In genomic region chr11:98002627-98003026, GRCm38 (mm10) we compare ENCODE assay signal across 8 mouse cellular contexts. TPM values are rescaled to one million over a fixed set of nuclear protein-coding genes. Genes with fewer than 3 reads are reported as not detected.
A peak's percentile ranks its signal among the peaks of the same experiment; 100 is the strongest.
DNase-seq lines count a peak whose midpoint lies in the region; ATAC-seq and TF ChIP-seq lines count a peak whose summit lies in the region.

No protein-coding gene starts in this region.

- H3K36me3 ChIP-seq in hindbrain, embryonic 11.5 days (ENCODE audit: control insufficient read depth, insufficient read depth, low read length): no peaks in the 10 kb centered on the region
- peaks cover 18% of the 10 kb centered on the region for H3K36me3 ChIP-seq in hindbrain, embryonic 16.5 days (ENCODE audit: control insufficient read depth, insufficient read depth, low read length)
- H3K36me3 ChIP-seq in embryonic facial prominence, embryonic 15.5 days: peaks cover 25% of the 10 kb centered on the region; the same call in 1 of the 2 replicates
- peaks cover 40% of the 10 kb centered on the region for H3K36me3 ChIP-seq in limb, embryonic 13.5 days
- H3K36me3 ChIP-seq in midbrain, postnatal 0 days (ENCODE audit: insufficient read depth, low read length): peaks cover 30% of the 10 kb centered on the region
- no peaks in the 10 kb centered on the region for H3K36me3 ChIP-seq in stomach, embryonic 16.5 days (ENCODE audit: control insufficient read depth, insufficient read depth, low read length)

- 0 out of 2 replicates have a peak overlapping the region, but pooled peaks have one; percentile 14 for H3K4me2 ChIP-seq in hindbrain, embryonic 11.5 days (replicated peaks; ENCODE audit: low read depth, low read length)
- no peak overlapping the region; the same call in 1 of the 2 replicates for H3K4me2 ChIP-seq in hindbrain, embryonic 16.5 days (ENCODE audit: low read length)
- peak overlapping the region; percentile 13; the same call in 1 of the 2 replicates for H3K4me2 ChIP-seq in embryonic facial prominence, embryonic 15.5 days (replicated peaks)
- H3K4me2 ChIP-seq in limb, embryonic 13.5 days (replicated peaks): peak overlapping the region; percentile 42
- H3K4me2 ChIP-seq in midbrain, postnatal 0 days (ENCODE audit: low read depth, low read length, poor library complexity, severe bottlenecking): no peak overlapping the region
- peak overlapping the region; percentile 39 for H3K4me2 ChIP-seq in stomach, embryonic 16.5 days (ENCODE audit: low read depth, low read length)

- peak; percentile 80 for TF ChIP-seq CTCF in midbrain, postnatal 0 days (IDR thresholded peaks at IDR 0.05)

- H3K27ac ChIP-seq in hindbrain, embryonic 11.5 days (ENCODE audit: low read depth, low read length): no peak overlapping the region
- H3K27ac ChIP-seq in hindbrain, embryonic 16.5 days (ENCODE audit: low read depth, low read length): no peak overlapping the region; the same call in 1 of the 2 replicates
- no peak overlapping the region for H3K27ac ChIP-seq in embryonic facial prominence, embryonic 15.5 days (replicated peaks)
- no peak overlapping the region for H3K27ac ChIP-seq in limb, embryonic 13.5 days
- no peak overlapping the region for H3K27ac ChIP-seq in midbrain, postnatal 0 days (ENCODE audit: low read depth, low read length)
- no peak overlapping the region for H3K27ac ChIP-seq in stomach, embryonic 16.5 days (ENCODE audit: low read length)

- H3K9me3 ChIP-seq in hindbrain, embryonic 11.5 days (ENCODE audit: control insufficient read depth, low read length): no peaks in the 10 kb centered on the region
- no peaks in the 10 kb centered on the region for H3K9me3 ChIP-seq in hindbrain, embryonic 16.5 days (ENCODE audit: control insufficient read depth, low read length)
- H3K9me3 ChIP-seq in embryonic facial prominence, embryonic 15.5 days (replicated peaks): no peaks in the 10 kb centered on the region
- no peaks in the 10 kb centered on the region for H3K9me3 ChIP-seq in limb, embryonic 13.5 days
- no peaks in the 10 kb centered on the region for H3K9me3 ChIP-seq in midbrain, postnatal 0 days (ENCODE audit: low read length)
- no peaks in the 10 kb centered on the region for H3K9me3 ChIP-seq in stomach, embryonic 16.5 days (replicated peaks; ENCODE audit: control insufficient read depth, low read length)

- no peak overlapping the region for H3K9ac ChIP-seq in hindbrain, embryonic 11.5 days (ENCODE audit: low read depth, low read length)
- H3K9ac ChIP-seq in hindbrain, embryonic 16.5 days (ENCODE audit: low read depth, low read length): no peak overlapping the region
- H3K9ac ChIP-seq in embryonic facial prominence, embryonic 15.5 days: no peak overlapping the region
- peak overlapping the region; percentile 25; the same call in 1 of the 2 replicates for H3K9ac ChIP-seq in limb, embryonic 13.5 days
- no peak overlapping the region for H3K9ac ChIP-seq in midbrain, postnatal 0 days (replicated peaks; ENCODE audit: low read length, poor library complexity, severe bottlenecking)
- H3K9ac ChIP-seq in stomach, embryonic 16.5 days (ENCODE audit: low read length): no peak overlapping the region

- peak; percentile 90 for DNase-seq in hindbrain, embryonic 11.5 days (ENCODE audit: low spot score)
- DNase-seq in adrenal gland, postnatal 36 days: peak; percentile 79 to 85
- peak; percentile 80 to 87 for DNase-seq in heart, postnatal 14 days
- peak; percentile 78 for DNase-seq in midbrain, postnatal 0 days (ENCODE audit: low spot score)

- peaks cover 4% of the 10 kb centered on the region; the same call in 1 of the 2 replicates for H3K27me3 ChIP-seq in hindbrain, embryonic 11.5 days (ENCODE audit: control insufficient read depth, insufficient read depth, low read length)
- no peaks in the 10 kb centered on the region for H3K27me3 ChIP-seq in hindbrain, embryonic 16.5 days (replicated peaks; ENCODE audit: control insufficient read depth, insufficient read depth, low read length)
- H3K27me3 ChIP-seq in embryonic facial prominence, embryonic 15.5 days: peaks cover 4% of the 10 kb centered on the region; the same call in 1 of the 2 replicates
- H3K27me3 ChIP-seq in limb, embryonic 13.5 days: peaks cover 37% of the 10 kb centered on the region
- no peaks in the 10 kb centered on the region for H3K27me3 ChIP-seq in midbrain, postnatal 0 days (ENCODE audit: insufficient read depth, low read length)
- H3K27me3 ChIP-seq in stomach, embryonic 16.5 days (ENCODE audit: control insufficient read depth, insufficient read depth, low read length): peaks cover 6% of the 10 kb centered on the region; the same call in 1 of the 2 replicates

- H3K4me3 ChIP-seq in hindbrain, embryonic 11.5 days (ENCODE audit: low read depth, low read length): 0 out of 2 replicates have a peak overlapping the region, but pooled peaks have one; percentile 1
- H3K4me3 ChIP-seq in hindbrain, embryonic 16.5 days (ENCODE audit: low read length): no peak overlapping the region
- no peak overlapping the region for H3K4me3 ChIP-seq in embryonic facial prominence, embryonic 15.5 days (replicated peaks)
- no peak overlapping the region for H3K4me3 ChIP-seq in limb, embryonic 13.5 days
- H3K4me3 ChIP-seq in midbrain, postnatal 0 days (ENCODE audit: low read depth, low read length): no peak overlapping the region
- 0 out of 2 replicates have a peak overlapping the region, but pooled peaks have one; percentile 1 for H3K4me3 ChIP-seq in stomach, embryonic 16.5 days (replicated peaks; ENCODE audit: low read length)

- no peak for ATAC-seq in hindbrain, embryonic 11.5 days (ENCODE audit: low FRiP score)
- no peak for ATAC-seq in hindbrain, embryonic 16.5 days
- no peak for ATAC-seq in embryonic facial prominence, embryonic 15.5 days (ENCODE audit: insufficient number of reproducible peaks, low FRiP score, low TSS enrichment, low read depth)
- ATAC-seq in limb, embryonic 13.5 days (ENCODE audit: low FRiP score, low read depth): no peak
- ATAC-seq in midbrain, postnatal 0 days (ENCODE audit: low FRiP score): no peak
- ATAC-seq in stomach, embryonic 16.5 days (ENCODE audit: insufficient read depth, low FRiP score): 0 out of 2 replicates have a peak, but pooled peaks have one; percentile 21

- H3K4me1 ChIP-seq in hindbrain, embryonic 11.5 days (replicated peaks; ENCODE audit: control insufficient read depth, insufficient read depth, low read length): peaks cover 2% of the 10 kb centered on the region; the same call in 1 of the 2 replicates
- peaks cover 3% of the 10 kb centered on the region for H3K4me1 ChIP-seq in hindbrain, embryonic 16.5 days (ENCODE audit: control insufficient read depth, insufficient read depth, low read depth, low read length)
- H3K4me1 ChIP-seq in embryonic facial prominence, embryonic 15.5 days: peaks cover 38% of the 10 kb centered on the region
- peaks cover 30% of the 10 kb centered on the region for H3K4me1 ChIP-seq in limb, embryonic 13.5 days
- no peaks in the 10 kb centered on the region for H3K4me1 ChIP-seq in midbrain, postnatal 0 days (ENCODE audit: insufficient read depth, low read length)
- peaks cover 6% of the 10 kb centered on the region; the same call in 1 of the 2 replicates for H3K4me1 ChIP-seq in stomach, embryonic 16.5 days (ENCODE audit: control insufficient read depth, insufficient read depth, low read length)

- intact Hi-C loops in heart, postnatal 14 days (cut with DNase I): no loop called here

- 7% methylated on average over 12 of the region's 12 CpGs for WGBS in hindbrain, embryonic 11.5 days
- WGBS in hindbrain, embryonic 16.5 days: 4% methylated on average over 12 of the region's 12 CpGs
- 20% methylated on average over 12 of the region's 12 CpGs for WGBS in embryonic facial prominence, embryonic 15.5 days
- WGBS in limb, embryonic 13.5 days: 9% methylated on average over 12 of the region's 12 CpGs
- 25% methylated on average over 12 of the region's 12 CpGs for WGBS in midbrain, postnatal 0 days
- 28% methylated on average over 12 of the region's 12 CpGs for WGBS in stomach, embryonic 16.5 days

RNA-seq across cellular contexts. Expression of gene Arl5c, which starts 6.6 kb away (rescaled TPM):
- 9.5 and 10.2 TPM in 2 replicates for polyA plus RNA-seq in hindbrain, embryonic 11.5 days (2014; fragmentation: Nextera tagmentation; extraction: Ambion mirVana)
- 7.3 and 7.6 TPM in 2 replicates for polyA plus RNA-seq in hindbrain, embryonic 16.5 days (2015; fragmentation: Nextera tagmentation; extraction: Ambion mirVana)
- under 1 TPM; 0.76 to 0.92 TPM for total RNA-seq in adrenal gland, postnatal 36 days (2021)
- 13.0 and 14.7 TPM in 2 replicates for polyA plus RNA-seq in embryonic facial prominence, embryonic 15.5 days (2015; fragmentation: Nextera tagmentation; extraction: Ambion mirVana)
- 1 to 10 TPM; 1.6 to 6.2 TPM for total RNA-seq in heart, postnatal 14 days (2021)
- 7.0 and 8.8 TPM in 2 replicates for polyA plus RNA-seq in limb, embryonic 13.5 days (2015; fragmentation: Nextera tagmentation; extraction: Ambion mirVana)
- total RNA-seq in midbrain, postnatal 0 days (2014; rRNA removed): 1.1 and 2.9 TPM in 2 replicates
- polyA plus RNA-seq in midbrain, postnatal 0 days (2015; fragmentation: Nextera tagmentation; extraction: Ambion mirVana): 2.9 and 4.5 TPM in 2 replicates
- polyA plus RNA-seq in stomach, embryonic 16.5 days (2015; fragmentation: Nextera tagmentation; extraction: Ambion mirVana): 10.5 and 11.8 TPM in 2 replicates

RNA-seq across cellular contexts. Expression of gene Plxdc1, which starts 16.4 kb away (rescaled TPM):
- polyA plus RNA-seq in hindbrain, embryonic 11.5 days (2014; fragmentation: Nextera tagmentation; extraction: Ambion mirVana): 0.18 and 0.28 TPM in 2 replicates
- 2.1 and 2.8 TPM in 2 replicates for polyA plus RNA-seq in hindbrain, embryonic 16.5 days (2015; fragmentation: Nextera tagmentation; extraction: Ambion mirVana)
- 10 to 100 TPM in 1 of 2 experiments, 1 to 10 TPM in 1; 7.1 to 17.2 TPM for total RNA-seq in adrenal gland, postnatal 36 days (2021)
- polyA plus RNA-seq in embryonic facial prominence, embryonic 15.5 days (2015; fragmentation: Nextera tagmentation; extraction: Ambion mirVana): 2.3 TPM in 2 replicates
- 1 to 10 TPM; 7.3 TPM for total RNA-seq in heart, postnatal 14 days (2021)
- polyA plus RNA-seq in limb, embryonic 13.5 days (2015; fragmentation: Nextera tagmentation; extraction: Ambion mirVana): 0.33 and 0.50 TPM in 2 replicates
- 2.4 and 3.1 TPM in 2 replicates for total RNA-seq in midbrain, postnatal 0 days (2014; rRNA removed)
- polyA plus RNA-seq in midbrain, postnatal 0 days (2015; fragmentation: Nextera tagmentation; extraction: Ambion mirVana): 4.9 and 5.6 TPM in 2 replicates
- 0.72 and 1.0 TPM in 2 replicates for polyA plus RNA-seq in stomach, embryonic 16.5 days (2015; fragmentation: Nextera tagmentation; extraction: Ambion mirVana)

RNA-seq across cellular contexts. Expression of gene Cacnb1, which starts 20.2 kb away (rescaled TPM):
- 13.1 and 18.3 TPM in 2 replicates for polyA plus RNA-seq in hindbrain, embryonic 11.5 days (2014; fragmentation: Nextera tagmentation; extraction: Ambion mirVana)
- 59.6 and 69.0 TPM in 2 replicates for polyA plus RNA-seq in hindbrain, embryonic 16.5 days (2015; fragmentation: Nextera tagmentation; extraction: Ambion mirVana)
- 1 to 10 TPM; 6.9 to 8.4 TPM for total RNA-seq in adrenal gland, postnatal 36 days (2021)
- polyA plus RNA-seq in embryonic facial prominence, embryonic 15.5 days (2015; fragmentation: Nextera tagmentation; extraction: Ambion mirVana): 21.3 and 22.0 TPM in 2 replicates
- total RNA-seq in heart, postnatal 14 days (2021): 1 to 10 TPM; 5.5 to 6.9 TPM
- polyA plus RNA-seq in limb, embryonic 13.5 days (2015; fragmentation: Nextera tagmentation; extraction: Ambion mirVana): 20.0 and 20.7 TPM in 2 replicates
- total RNA-seq in midbrain, postnatal 0 days (2014; rRNA removed): 89.1 and 96.4 TPM in 2 replicates
- polyA plus RNA-seq in midbrain, postnatal 0 days (2015; fragmentation: Nextera tagmentation; extraction: Ambion mirVana): 61.1 and 63.2 TPM in 2 replicates
- polyA plus RNA-seq in stomach, embryonic 16.5 days (2015; fragmentation: Nextera tagmentation; extraction: Ambion mirVana): 7.0 and 12.1 TPM in 2 replicates

RNA-seq across cellular contexts. Expression of gene Rpl19, which starts 23.9 kb away (rescaled TPM):
- 970 and 990 TPM in 2 replicates for polyA plus RNA-seq in hindbrain, embryonic 11.5 days (2014; fragmentation: Nextera tagmentation; extraction: Ambion mirVana)
- polyA plus RNA-seq in hindbrain, embryonic 16.5 days (2015; fragmentation: Nextera tagmentation; extraction: Ambion mirVana): 578 and 612 TPM in 2 replicates
- 1,000 to 10,000 TPM; 1,174 to 1,217 TPM for total RNA-seq in adrenal gland, postnatal 36 days (2021)
- 1,021 and 1,069 TPM in 2 replicates for polyA plus RNA-seq in embryonic facial prominence, embryonic 15.5 days (2015; fragmentation: Nextera tagmentation; extraction: Ambion mirVana)
- total RNA-seq in heart, postnatal 14 days (2021): 100 to 1,000 TPM; 538 to 580 TPM
- polyA plus RNA-seq in limb, embryonic 13.5 days (2015; fragmentation: Nextera tagmentation; extraction: Ambion mirVana): 1,012 and 1,039 TPM in 2 replicates
- total RNA-seq in midbrain, postnatal 0 days (2014; rRNA removed): 597 and 686 TPM in 2 replicates
- 591 and 620 TPM in 2 replicates for polyA plus RNA-seq in midbrain, postnatal 0 days (2015; fragmentation: Nextera tagmentation; extraction: Ambion mirVana)
- 825 and 942 TPM in 2 replicates for polyA plus RNA-seq in stomach, embryonic 16.5 days (2015; fragmentation: Nextera tagmentation; extraction: Ambion mirVana)

RNA-seq across cellular contexts. Expression of gene Stac2, which starts 50.6 kb away (rescaled TPM):
- 1.4 and 1.8 TPM in 2 replicates for polyA plus RNA-seq in hindbrain, embryonic 11.5 days (2014; fragmentation: Nextera tagmentation; extraction: Ambion mirVana)
- 7.9 and 9.8 TPM in 2 replicates for polyA plus RNA-seq in hindbrain, embryonic 16.5 days (2015; fragmentation: Nextera tagmentation; extraction: Ambion mirVana)
- total RNA-seq in adrenal gland, postnatal 36 days (2021): 1 to 10 TPM; 1.7 to 6.9 TPM
- polyA plus RNA-seq in embryonic facial prominence, embryonic 15.5 days (2015; fragmentation: Nextera tagmentation; extraction: Ambion mirVana): 0.25 and 0.55 TPM in 2 replicates
- total RNA-seq in heart, postnatal 14 days (2021): under 1 TPM; 0.27 to 0.43 TPM
- polyA plus RNA-seq in limb, embryonic 13.5 days (2015; fragmentation: Nextera tagmentation; extraction: Ambion mirVana): 0.74 and 1.1 TPM in 2 replicates
- total RNA-seq in midbrain, postnatal 0 days (2014; rRNA removed): 4.4 and 8.3 TPM in 2 replicates
- polyA plus RNA-seq in midbrain, postnatal 0 days (2015; fragmentation: Nextera tagmentation; extraction: Ambion mirVana): 3.5 and 4.1 TPM in 2 replicates
- polyA plus RNA-seq in stomach, embryonic 16.5 days (2015; fragmentation: Nextera tagmentation; extraction: Ambion mirVana): 0.25 and 0.47 TPM in 2 replicates

Comparison
In these comparisons a context has a peak if more than half of its experiments do, and no peak if none do; other contexts are left out.
1. H3K4me2 ChIP-seq: peak in hindbrain, embryonic 11.5 days (single experiment), embryonic facial prominence, embryonic 15.5 days (single experiment), limb, embryonic 13.5 days (single experiment) and stomach, embryonic 16.5 days (single experiment); none in hindbrain, embryonic 16.5 days (single experiment) and midbrain, postnatal 0 days (single experiment).
2. H3K4me3 ChIP-seq: peak in hindbrain, embryonic 11.5 days (single experiment) and stomach, embryonic 16.5 days (single experiment); none in hindbrain, embryonic 16.5 days (single experiment), embryonic facial prominence, embryonic 15.5 days (single experiment), limb, embryonic 13.5 days (single experiment) and midbrain, postnatal 0 days (single experiment).
3. Peak in every context shown above with its lines, with median percentiles within 50 percentile points of each other: DNase-seq.